Mouse (Mus musculus): Measurements from ENCODE around the gene Tgfb3.

GRCm38 (mm10) chr12:86047376-86047775 lies 31.5 kb downstream of the Tgfb3 start:
- TF ChIP-seq GATA1 (IDR thresholded peaks at IDR 0.05; ENCODE audit: borderline replicate concordance, low read length) (no peak), FLI1 (IDR thresholded peaks at IDR 0.05; ENCODE audit: low read length) (no peak)
